Comparison of ENCODE assay signal across 7 mouse cellular contexts in genomic region chr15:97813452-97814204, GRCm38 (mm10). TPM values are rescaled to one million over a fixed set of nuclear protein-coding genes. Genes with fewer than 3 reads are reported as not detected.
DNase-seq lines count a peak whose midpoint lies in the region; ATAC-seq lines count a peak whose summit lies in the region.

No protein-coding gene starts in this region.

- H3K4me1 ChIP-seq in midbrain, embryonic 16.5 days (ENCODE audit: control insufficient read depth, insufficient read depth, low read length) = peaks cover 14% of the 10 kb centered on the region

- H3K27me3 ChIP-seq in midbrain, embryonic 16.5 days (ENCODE audit: control insufficient read depth, insufficient read depth, low read depth, low read length) = no peaks in the 10 kb centered on the region

- H3K36me3 ChIP-seq in midbrain, embryonic 16.5 days (ENCODE audit: control insufficient read depth, insufficient read depth, low read length) = peaks cover 3% of the 10 kb centered on the region; the same call in 1 of the 2 replicates

- H3K27ac ChIP-seq in midbrain, embryonic 16.5 days (ENCODE audit: low read length) = peak overlapping the region; percentile 35; the same call in 1 of the 2 replicates

- H3K9ac ChIP-seq in midbrain, embryonic 16.5 days (ENCODE audit: low read depth, low read length) = 0 out of 2 replicates have a peak overlapping the region, but pooled peaks have one; percentile 28

- DNase-seq in Muller cell, postnatal 12 days (ENCODE audit: inconsistent ontology term) = peak; percentile 80
- DNase-seq in cerebellum, adult 18-20 months = peak; percentile 86 to 88
- DNase-seq in heart, adult 8-10 months (ENCODE audit: low spot score) = peak; percentile 55
- DNase-seq in kidney, adult 8-10 months = peak; percentile 67 to 74
- no peak for DNase-seq in spleen, postnatal 10 days (ENCODE audit: low spot score in 2 of 2)
- no peak for DNase-seq in frontal cortex, postnatal 10 days (ENCODE audit: low spot score in 2 of 2)

- H3K9me3 ChIP-seq in midbrain, embryonic 16.5 days (replicated peaks; ENCODE audit: control insufficient read depth, low read length, poor library complexity, severe bottlenecking) = no peaks in the 10 kb centered on the region

- WGBS in midbrain, embryonic 16.5 days = 47% methylated on average over 21 of the region's 21 CpGs

- ATAC-seq in midbrain, embryonic 16.5 days = no peak

- H3K4me3 ChIP-seq in midbrain, embryonic 16.5 days (ENCODE audit: low read depth, low read length) = no peak overlapping the region

- no peak overlapping the region; the same call in 1 of the 2 replicates for H3K4me2 ChIP-seq in midbrain, embryonic 16.5 days (ENCODE audit: low read length)

RNA-seq across cellular contexts. Expression of gene Hdac7, which starts 30.7 kb away (rescaled TPM):
- total RNA-seq in heart, adult 8-10 months (2022) = 10 to 100 TPM; 22.9 to 29.0 (median 26.5) TPM
- 28.6 and 31.5 TPM in 2 replicates for polyA plus RNA-seq in midbrain, embryonic 16.5 days (2015; fragmentation: Nextera tagmentation; extraction: Ambion mirVana)

RNA-seq across cellular contexts. Expression of gene Slc48a1, which starts 35.3 kb away (rescaled TPM):
- 10 to 100 TPM; 63.6 to 76.6 (median 67.9) TPM for total RNA-seq in heart, adult 8-10 months (2022)
- 92.1 and 100 TPM in 2 replicates for polyA plus RNA-seq in midbrain, embryonic 16.5 days (2015; fragmentation: Nextera tagmentation; extraction: Ambion mirVana)

RNA-seq across cellular contexts. Expression of gene Rapgef3, which starts 45.9 kb away (rescaled TPM):
- total RNA-seq in heart, adult 8-10 months (2022) = 10 to 100 TPM; 20.5 to 27.4 (median 23.8) TPM
- polyA plus RNA-seq in midbrain, embryonic 16.5 days (2015; fragmentation: Nextera tagmentation; extraction: Ambion mirVana) = 19.7 and 21.3 TPM in 2 replicates

Comparison
In these comparisons a context has a peak if more than half of its experiments do, and no peak if none do; other contexts are left out.
1. DNase-seq: peak in Muller cell, postnatal 12 days (single experiment), cerebellum, adult 18-20 months (2 of 2), heart, adult 8-10 months (single experiment) and kidney, adult 8-10 months (2 of 2); none in spleen, postnatal 10 days (0 of 2) and frontal cortex, postnatal 10 days (0 of 2).